Mouse (Mus musculus) heart, postnatal 14 days (tissue): ENCODE measurements around the gene Kcnip4. TPM values are rescaled to one million over a fixed set of nuclear protein-coding genes. Genes with fewer than 3 reads are reported as not detected.

Experiments used
- DNase-seq, 2 experiments: peaks; one replicate each; pipeline ENCODE4 v3.0.0; 2021 to 2022
- intact Hi-C: fragments of 180-260 bp; cut with DNase I; formaldehyde crosslinking; loops from one replicate; pipeline ENCODE4 v1.15.1; 2025
- long read RNA-seq, 2 experiments: library from polyadenylated mRNA; stranded (forward); transcript quantifications; one replicate each; pipeline ENCODE4 v2.0.0; 2021
- total RNA-seq, 2 experiments: library from RNA; stranded (reverse); gene quantifications; 2 replicates each; pipeline ENCODE4 v1.2.3; 2021

Kcnip4 gene
- total RNA-seq: under 1 TPM; 0.10 to 0.38 TPM
- long read RNA-seq, experiment 1: 0 reads
- long read RNA-seq, experiment 2: 0 reads

DNA sequence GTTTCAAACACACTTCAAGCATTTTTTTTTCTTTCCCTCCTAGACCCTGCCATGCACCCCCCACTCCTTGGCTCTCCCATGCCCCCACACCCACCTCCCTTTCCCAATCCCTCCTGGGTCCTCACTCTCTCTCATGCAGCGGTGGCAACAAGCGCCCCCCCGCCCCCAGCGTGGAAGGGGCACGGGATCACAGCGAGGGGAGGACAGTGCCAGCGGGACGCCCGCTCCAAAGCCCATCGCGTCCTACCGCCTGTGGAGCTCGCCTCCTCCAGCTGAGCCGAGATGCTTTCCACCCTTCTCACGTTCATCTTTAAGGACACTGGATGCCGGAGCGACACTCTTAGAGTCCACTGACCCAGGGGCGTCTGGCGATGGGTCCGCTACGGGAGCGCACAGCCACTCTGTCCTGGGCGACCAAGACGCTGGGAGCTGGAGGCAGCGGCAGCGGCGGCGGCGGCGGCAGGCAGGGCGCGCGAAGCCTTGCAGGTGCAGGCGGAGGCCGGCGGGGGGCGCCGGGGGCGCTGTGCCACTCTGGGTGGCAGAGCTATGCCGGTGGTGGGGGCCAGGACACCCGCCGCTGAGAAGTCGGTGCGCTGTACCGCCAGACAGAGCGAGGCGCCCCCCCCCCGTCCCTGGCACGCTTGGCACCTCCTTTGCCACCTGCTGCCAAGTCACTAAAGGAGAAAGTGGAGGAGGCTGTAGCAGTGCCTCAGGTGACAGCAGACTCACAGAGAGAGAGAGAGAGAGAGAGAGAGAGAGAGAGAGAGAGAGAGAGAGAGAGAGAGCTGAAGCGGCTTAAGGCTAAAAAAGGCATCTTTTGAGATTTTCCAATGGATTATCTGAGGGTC lies at the start of gene Kcnip4:
Gene Kcnip4 (minus strand): TSS at position 514 of the 848 bp plus-strand sequence.
- intact Hi-C loops: loop anchor here (10.0 kb wide), 1 partner anchor 430 kb away; no protein-coding TSS in a partner anchor
- DNase-seq: peak; percentile 22 to 26

DNA sequence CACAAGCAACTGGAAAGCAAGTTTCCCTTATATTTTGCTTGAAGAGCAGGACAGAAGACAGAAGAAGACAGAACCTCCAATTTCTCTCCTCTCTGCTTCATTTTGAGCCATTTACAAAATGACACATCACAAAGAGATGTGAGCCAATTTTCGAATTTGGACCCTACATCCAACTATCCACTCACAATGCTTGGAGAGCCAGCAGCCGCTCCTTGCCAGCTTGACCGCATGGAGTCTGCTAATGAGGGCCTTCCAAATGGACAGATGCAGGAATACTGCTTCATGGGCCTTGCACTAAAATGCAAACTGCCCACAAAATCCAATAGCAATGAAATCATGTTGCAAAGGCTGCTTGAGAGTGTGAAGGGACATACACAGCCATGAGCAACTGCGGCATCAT lies 47.2 kb upstream of the Kcnip4 start:
- intact Hi-C loops: no loop called here
- no peak for DNase-seq

DNA sequence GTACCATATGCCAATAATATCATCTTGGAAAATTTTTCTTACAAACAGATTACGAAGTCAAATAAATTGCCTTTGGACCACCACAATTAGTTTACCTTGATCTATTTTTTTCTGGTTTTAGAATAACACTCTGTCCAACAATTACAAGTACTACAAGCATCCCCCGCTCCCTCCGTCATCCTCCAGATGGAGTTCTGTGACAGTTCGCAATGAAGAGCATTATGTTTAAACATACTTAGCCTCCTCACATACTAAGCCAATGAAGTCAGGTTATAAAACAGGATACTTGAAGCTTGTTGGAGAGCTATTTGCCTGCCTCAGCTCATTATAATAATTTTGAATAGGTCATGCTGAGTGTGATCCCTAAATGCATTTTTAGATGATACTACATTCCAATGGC lies 39.0 kb upstream of the Kcnip4 start:
- intact Hi-C loops: no loop called here
- no peak for DNase-seq

GRCm38 (mm10) chr5:49557436-49557835 lies 32.7 kb upstream of the Kcnip4 start:
- intact Hi-C loops: no loop called here
- DNase-seq: no peak

DNA sequence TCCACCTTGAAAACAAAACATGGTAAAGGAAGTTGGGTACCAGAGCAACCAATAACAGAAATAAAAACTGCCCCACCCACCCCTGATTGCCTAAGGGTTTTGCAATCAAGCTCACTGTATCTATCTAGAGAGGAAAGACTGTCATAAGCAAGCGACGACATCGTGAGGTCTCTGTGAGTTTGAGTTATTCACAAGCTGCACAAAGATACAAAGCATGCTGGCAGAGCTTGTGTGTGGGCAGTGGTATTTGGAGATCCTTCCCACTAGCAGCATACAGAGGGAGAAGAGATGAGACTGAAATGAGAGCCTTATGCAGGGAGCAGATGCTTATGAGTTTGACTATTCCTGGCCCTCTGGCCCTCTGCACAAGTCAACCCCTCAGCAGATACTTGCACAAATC lies 23.2 kb upstream of the Kcnip4 start:
- intact Hi-C loops: no loop called here
- DNase-seq: no peak

- intact Hi-C loops: loop anchor here (10.0 kb wide), 1 partner anchor 425 kb away; no protein-coding TSS in a partner anchor
- DNase-seq: no peak
Observed at GRCm38 (mm10) chr5:49529362-49529761, 4.7 kb upstream of the Kcnip4 start.

DNA sequence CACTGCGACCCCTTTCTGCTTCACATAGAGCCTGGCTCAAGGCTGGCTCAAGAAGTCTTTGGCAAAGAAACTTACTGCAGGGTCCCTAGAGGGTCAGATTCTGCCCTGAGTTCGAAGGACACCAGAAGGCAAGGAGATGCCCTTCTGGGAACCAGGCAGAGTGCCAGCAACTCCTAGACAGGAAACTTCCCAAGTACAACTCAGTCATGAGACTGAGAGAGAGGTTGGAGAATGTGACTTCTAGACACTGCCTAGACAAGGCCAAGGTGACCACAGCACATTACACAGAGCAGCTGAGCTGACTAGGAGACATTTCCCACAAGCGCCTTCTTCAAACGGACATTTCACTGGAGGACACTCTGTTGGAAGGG lies 520 bp upstream of the Kcnip4 start:
- no peak for DNase-seq
- intact Hi-C loops: loop anchor here (10.0 kb wide), 1 partner anchor 430 kb away; no protein-coding TSS in a partner anchor

GRCm38 (mm10) chr5:49523997-49524393 lies 712 bp downstream of the Kcnip4 start:
- no peak for DNase-seq
- intact Hi-C loops: loop anchor here (10.0 kb wide), 1 partner anchor 431 kb away; no protein-coding TSS in a partner anchor

- DNase-seq: no peak
- intact Hi-C loops: loop anchor here (10.0 kb wide), 1 partner anchor 432 kb away; no protein-coding TSS in a partner anchor
Observed at GRCm38 (mm10) chr5:49522986-49523385, 1.7 kb downstream of the Kcnip4 start.

DNA sequence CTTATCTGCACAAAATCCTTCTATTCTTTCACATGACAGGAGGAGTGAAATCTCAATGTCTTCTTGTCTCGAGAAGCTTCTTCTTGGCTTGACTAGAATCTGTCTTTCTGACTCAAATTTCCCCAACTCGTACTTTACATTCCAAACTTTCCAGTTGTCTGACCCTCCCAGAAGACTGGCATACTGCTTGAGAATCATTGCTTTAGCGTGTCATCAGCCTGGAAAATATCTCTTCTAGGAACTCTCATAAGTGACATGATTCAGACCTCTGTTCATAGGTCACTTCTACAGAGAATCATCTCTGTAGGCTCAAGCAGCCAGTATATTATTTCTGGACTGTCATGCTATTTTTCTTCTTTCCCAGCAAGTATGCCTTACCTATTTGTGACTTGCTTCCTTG lies 26.0 kb downstream of the Kcnip4 start:
- intact Hi-C loops: no loop called here

GRCm38 (mm10) chr5:49487270-49487669 lies 37.4 kb downstream of the Kcnip4 start:
- intact Hi-C loops: no loop called here
- DNase-seq: no peak

More for the DNA sequence above, 26.0 kb downstream of the Kcnip4 start:
- no peak for DNase-seq

DNA sequence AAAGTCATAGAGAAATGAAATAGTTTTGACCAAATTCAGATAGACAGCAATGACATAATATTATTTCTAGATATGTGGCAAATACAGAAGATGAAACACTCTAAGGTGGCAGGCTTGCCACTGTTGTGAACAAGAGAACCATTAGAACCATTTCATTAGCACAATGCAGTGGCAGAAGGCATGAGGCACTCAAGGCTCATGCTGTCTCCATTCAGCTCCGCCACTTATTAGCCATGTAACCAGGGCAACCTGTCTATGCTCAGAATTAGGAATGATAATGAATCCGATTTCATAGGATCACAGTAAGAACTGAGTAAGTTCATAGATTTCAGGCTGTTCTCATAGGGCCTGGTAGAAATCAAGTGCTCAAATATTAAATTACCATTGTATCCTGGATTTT lies 54.0 kb downstream of the Kcnip4 start:
- intact Hi-C loops: no loop called here

DNA sequence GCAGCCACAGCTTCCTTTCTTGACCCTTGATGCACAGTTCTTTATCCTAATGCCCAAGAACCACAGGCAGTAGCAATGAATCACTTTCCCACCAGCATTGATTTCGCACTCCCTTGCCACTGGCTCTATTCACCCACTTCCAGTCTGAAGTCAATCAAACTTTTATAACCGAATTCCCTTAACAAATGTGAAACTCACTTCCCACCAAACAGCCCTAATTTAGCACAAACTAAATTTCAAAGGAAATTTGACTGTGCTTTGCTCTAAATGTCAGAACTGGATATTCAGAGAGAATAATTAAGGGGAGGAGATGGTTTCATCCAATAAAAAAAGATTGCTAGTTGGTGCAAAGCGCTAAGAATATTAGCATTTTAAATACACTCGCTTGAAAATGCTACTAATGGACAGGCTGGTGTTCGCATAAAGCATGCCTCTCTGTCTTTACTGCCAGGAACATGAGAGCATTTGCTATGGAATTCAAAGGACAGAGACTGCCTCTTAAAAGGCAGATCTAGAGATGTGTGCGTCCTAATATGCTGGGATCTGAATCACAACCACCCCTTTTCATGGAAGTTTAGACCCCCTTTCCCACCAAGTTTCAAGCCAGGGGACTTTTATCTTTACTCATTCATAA lies 63.9 kb downstream of the Kcnip4 start:
- no peak for DNase-seq
- intact Hi-C loops: no loop called here

More for the DNA sequence above, 54.0 kb downstream of the Kcnip4 start:
- DNase-seq: no peak

DNA sequence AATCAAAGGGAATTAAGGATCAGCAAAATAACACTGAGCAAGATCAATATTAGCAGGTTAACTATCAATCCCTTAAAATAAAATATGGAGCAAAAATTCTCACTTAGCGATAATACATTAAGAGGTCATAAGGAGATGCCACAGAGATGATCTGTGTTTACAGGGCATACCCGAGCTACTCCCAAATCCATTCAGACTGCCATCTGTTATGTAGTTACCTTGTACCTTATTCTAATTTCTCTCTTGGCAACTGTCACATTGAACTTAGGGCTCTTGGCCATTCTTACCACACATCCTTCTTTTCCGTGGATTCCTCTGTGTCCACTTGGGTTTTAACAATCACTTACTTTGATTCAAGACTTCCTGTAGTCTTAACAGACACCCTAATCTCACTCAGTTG lies 71.6 kb downstream of the Kcnip4 start:
- intact Hi-C loops: no loop called here
- no peak for DNase-seq

DNA sequence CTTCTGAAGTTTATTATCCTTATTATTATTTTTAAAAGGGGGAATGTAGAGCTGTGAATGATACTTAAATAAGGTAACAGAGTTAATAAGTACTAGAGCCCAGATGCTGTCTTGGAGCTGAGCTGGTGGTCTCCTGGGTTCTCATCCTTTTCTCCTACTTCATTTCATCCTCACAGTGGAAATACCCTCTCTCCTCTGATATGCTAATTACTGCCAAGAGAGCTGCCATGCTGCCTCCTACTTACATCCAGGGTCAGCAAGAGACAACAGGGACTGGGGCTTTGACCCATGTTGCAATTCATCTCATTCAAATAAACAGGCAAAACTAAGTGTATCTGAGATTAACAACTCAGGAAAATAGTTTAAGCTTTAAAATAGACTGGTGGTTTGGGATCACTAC lies 73.4 kb downstream of the Kcnip4 start:
- intact Hi-C loops: no loop called here
- no peak for DNase-seq

DNA sequence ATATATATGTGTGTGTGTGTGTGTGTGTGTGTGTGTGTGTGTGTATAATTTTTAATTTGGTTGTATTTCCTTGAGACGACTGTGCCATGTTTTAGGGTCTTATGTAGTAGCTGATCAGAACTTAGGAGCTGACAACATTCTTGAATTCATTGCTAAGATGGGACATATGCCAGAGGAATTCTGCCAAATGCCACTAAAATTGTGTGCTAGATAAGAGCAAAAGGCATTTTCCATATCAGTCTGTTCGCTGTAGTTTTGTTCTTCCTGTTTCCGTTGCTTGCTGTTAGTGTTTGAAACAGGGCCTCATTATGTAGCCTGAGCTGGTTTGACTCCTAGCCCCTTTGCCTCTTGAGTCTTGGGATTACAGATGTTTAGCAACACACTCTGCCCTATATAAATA lies 73.8 kb downstream of the Kcnip4 start:
- DNase-seq: no peak
- intact Hi-C loops: no loop called here

- DNase-seq: no peak
- intact Hi-C loops: no loop called here
Observed at GRCm38 (mm10) chr5:49437236-49437635, 87.5 kb downstream of the Kcnip4 start.

DNA sequence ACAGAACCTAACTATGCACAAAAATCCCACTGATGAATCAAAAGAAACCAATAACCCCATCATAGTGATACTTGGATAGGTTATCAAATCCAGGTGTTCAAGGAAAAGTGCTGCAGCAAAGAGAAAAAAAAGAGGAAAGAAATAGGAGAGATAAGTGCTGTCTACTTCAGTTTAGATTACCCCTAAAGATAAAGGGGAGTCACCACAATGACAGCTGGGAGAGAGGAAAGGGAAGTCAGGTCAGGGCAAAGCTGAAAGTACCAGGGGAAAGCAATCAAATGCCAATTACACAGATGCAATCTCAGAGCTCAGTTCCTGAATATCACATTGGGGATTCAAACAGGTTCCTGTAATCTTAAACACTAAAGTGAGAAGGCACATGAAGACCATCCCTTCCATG lies 97.0 kb downstream of the Kcnip4 start:
- intact Hi-C loops: no loop called here

DNA sequence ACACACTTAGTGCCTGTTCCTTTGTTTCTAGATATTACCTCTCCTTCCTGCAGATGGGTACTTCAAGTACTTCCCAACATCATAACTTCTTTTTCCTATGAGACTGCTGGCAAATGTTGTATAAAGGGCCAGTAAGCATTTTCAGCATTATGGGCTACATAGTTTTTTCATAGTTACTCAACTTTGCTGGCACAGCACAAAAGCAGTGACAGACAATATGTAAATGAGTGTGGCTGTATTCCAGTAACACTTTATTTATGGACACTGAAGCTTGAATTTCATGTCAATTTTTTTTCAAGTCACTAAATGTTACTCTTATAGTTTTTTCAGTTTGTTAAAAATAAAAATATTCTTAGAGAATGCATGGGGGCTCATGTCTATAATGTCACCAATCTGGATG lies 105.0 kb downstream of the Kcnip4 start:
- intact Hi-C loops: no loop called here
- no peak for DNase-seq

More for the DNA sequence above, 97.0 kb downstream of the Kcnip4 start:
- no peak for DNase-seq

- intact Hi-C loops: no loop called here
- no peak for DNase-seq
Observed at GRCm38 (mm10) chr5:49408351-49408750, 116.4 kb downstream of the Kcnip4 start.

DNA sequence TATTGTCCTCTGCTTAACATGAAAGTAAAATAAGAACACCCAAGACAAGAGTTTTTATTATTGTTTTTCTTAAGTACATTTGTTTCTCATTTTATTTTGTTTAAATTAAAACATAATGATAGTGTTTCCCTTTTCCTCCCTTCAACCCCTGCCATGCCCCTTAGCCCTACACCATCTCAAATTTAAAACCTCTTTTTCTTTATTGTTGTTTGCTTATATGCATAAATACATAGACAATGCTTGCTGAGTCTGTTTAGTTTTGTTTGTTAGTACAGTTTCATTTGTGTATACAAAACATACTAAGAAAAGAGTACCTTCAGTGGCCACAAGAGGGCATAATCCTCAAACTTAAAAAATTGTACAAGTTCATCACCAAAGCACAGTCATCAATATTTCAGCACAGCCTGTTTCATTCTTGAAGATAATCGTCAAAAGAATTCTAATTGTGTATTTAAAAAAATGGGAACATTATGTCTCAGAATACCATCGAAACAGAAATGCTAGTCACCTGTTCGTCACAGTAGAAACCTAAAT lies 154.1 kb downstream of the Kcnip4 start:
- intact Hi-C loops: loop anchor here (2.0 kb wide), 1 partner anchor 592 kb away; no protein-coding TSS in a partner anchor
- peak in 1 of 2 experiments; percentile 9 for DNase-seq
